Mouse (Mus musculus) adrenal gland, adult 2 months (tissue): ENCODE data around the gene Trnau1ap. TPM values are rescaled to one million over a fixed set of nuclear protein-coding genes. Genes with fewer than 3 reads are reported as not detected.
"Not testable (repeated sequence)": the region's sequence is repeated elsewhere in the genome, so short reads cannot be mapped to it uniquely, and the experiment has no call there.

Experiments
- DNase-seq: peaks from one replicate; pipeline ENCODE4 v3.0.0; 2021
- polyA plus RNA-seq: library from polyadenylated mRNA; depleted of rRNA; stranded (reverse); fragments of >200 nt; gene quantifications from 2 replicates; pipeline ENCODE4 v1.2.3, GENCODE M21; 2012
- total RNA-seq, 2 experiments: library from RNA; stranded (reverse); gene quantifications; 2 replicates each; pipeline ENCODE4 v1.2.3; 2021

Gene Trnau1ap
- total and polyA plus RNA-seq, 3 experiments, result 14.9 to 36.4 (median 31.6) TPM

DNA sequence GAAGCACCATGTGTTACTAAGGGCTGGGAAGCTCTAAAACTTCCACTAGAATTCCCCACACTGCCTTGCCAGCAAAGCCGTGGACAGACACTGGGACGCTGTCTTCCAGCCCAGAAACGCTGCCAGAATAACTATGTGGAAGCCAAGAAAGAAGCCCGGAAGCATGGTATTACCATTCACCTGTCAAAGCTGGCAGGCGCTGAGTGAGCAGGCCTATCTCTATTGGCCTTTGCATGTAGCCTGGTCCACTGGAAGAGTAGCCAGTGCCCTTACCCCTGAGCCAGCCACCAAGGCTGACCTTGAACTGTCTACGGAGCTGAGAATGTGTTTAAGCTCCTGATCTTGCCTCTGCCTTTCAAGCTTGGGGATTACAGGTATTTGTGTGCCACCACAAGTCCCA is 27.9 kb downstream of the Trnau1ap start:
- peak; percentile 57 for DNase-seq

DNA sequence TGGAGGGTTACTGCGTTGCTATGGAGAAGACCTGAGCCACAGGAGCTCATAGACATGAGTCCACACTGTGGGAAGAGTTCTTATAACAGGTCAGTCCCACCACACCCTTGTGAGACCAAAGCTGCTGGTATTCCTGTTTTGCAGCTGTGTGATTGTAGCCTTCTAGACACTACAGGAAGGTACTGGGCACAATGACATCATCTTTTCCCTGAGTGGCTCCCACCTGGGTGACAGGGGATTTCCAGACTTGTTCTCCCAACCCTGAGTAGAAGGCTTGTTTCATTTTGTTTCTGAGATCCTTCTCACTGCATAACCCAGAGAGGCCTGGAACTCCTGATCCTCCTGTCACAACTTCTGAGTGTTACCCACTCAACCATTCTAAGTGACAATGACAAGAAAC is 29.5 kb downstream of the Trnau1ap start:
- DNase-seq, result no peak

DNA sequence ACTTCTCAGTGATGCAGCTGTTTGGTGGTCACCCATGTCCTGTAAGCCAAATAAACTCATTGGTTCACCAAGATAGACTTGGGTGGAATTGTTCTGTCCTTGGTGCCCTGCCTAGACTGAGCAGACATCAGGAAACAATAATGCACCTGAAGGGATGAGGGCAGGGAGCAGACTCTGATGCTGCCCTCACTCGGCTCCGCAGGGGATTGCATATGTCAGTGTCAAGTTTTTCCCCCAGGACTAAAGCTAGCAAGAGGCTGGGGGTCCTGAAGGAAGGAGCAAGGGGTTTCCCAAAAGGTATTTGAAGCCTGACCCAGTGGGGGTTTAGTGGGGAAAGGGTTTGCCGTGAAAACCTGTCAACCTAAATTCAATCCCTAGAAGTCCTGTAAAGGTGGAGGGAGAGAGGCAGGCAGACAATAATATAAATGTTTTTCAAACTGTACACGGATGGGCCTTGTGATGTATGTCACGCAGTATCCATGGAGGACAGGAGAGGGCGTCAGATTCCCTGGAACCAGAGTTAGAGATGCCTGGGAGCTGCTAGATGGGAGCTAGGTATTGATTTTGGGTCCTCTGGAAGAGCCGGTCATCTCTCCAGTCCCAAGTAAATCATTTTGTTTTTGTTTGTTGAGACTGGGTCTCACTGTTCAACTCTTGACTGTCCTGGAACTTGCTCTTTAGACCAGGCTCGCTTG is 33.5 kb downstream of the Trnau1ap start:
- no peak for DNase-seq

DNA sequence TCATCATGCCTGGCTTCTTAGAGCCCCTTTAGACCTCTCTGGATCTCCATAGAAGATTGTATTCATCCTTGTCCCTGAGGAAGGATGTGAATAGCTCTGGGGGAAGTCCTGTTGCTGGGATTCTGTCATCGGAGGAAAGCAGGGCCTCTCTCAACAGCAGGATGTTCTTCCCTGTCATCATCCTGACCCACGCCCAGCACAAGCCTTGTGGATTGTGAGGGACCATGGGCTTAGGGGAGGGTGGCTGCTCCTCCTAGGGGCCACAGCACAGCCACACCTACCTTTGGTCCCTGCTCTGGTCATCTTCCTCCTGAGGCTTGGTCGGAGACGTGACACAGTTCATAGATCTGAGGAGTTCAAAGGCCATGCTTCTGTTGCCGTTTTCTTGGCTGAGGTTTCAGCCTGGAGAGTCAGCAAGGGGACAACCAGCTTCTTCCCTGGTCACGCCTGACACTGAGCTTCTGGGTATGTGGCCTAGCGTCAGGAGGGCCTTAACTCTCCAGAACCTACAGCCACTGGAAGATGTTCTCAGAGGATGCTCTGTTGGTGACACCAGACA is 35.6 kb downstream of the Trnau1ap start:
- no peak for DNase-seq

DNA sequence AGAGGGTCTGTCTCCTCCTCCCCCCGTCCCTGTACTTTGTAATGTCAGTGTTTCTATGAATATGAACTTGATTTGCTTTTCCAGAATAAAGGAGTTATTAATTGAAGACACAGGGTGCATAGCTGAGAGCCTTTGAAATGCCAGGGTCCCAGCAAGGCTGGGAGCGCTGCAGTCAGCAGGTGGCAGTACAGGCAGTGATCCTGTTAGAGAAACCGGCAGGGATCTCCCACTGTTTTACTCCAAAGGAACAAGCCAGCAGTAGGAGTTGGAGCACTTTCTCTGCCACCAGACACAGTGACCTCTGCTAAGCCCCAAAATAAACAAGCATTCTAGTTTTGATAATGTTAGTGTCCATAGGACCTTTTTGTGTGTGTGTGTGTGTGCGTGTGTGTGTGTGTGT is 36.4 kb downstream of the Trnau1ap start:
- peak; percentile 53 for DNase-seq

DNA sequence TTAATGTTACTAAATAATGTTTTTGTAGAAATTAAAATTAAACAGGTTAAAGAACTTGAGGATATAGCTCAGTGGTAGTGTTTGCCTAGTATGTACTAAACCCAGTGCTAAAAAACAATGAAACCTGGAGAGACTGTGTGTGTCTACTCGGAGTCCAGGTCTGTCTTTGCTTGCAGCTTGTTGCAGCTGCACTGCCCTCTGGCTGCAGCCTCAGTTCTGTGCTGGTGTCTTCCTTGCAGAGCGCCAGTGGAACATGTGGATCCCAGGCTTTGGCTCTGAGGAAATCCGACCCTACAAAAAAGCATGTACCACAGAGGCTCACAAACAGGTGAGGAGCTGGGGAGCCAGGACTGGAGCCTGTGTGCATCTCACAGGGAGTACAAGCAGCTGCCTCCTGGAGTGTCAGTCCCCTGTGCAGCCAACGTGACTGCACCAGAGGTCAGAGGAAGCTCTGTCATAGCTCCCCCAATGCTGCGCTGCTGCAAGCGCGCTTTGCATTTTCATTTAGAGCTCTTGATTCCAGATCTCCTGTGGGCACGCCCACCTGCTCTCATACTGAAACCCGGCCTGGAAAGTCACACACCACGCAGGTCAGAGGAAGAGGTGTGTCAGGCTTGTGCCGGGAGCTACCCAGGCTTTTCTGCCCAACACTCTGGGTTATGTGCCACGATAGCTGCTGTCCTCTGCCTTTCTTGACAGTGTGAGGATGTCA is 37.6 kb downstream of the Trnau1ap start:
- no peak for DNase-seq

DNA sequence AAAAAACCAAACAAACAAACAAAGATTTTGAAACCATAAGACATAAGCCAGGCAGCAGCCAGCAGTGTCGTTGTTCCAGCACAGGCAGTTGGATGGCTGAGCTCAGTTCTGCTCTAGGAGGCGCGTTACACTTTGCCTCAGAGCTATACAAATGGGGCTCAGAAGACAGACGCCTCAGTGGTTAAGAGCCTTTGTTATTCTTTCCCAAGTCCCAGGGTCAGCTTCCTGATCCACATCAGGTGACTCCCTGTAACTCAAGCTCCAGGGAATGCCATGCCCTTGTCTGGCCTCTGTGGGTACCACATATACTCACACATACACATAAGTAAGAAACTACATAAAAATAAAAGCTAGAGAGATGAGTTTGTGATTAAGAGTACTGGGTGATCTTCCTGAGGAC is 38.3 kb downstream of the Trnau1ap start:
- DNase-seq, result no peak

DNA sequence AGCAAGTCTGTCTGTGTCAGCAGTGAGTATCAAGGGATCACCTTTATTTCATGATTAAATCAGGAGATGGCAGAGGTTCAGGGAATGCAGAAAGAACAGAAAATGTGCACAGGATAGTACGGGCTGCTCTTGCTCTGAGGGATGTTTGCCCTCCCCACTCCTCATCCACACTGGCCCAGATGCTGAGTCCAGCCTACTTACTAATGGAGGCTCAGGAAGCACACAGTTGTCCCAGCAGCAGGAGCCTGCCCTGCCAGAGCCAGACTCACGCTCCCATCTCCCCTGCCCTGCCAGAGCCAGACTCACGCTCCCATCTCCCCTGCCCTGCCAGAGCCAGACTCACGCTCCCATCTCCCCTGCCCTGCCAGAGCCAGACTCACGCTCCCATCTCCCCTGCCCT is 40.5 kb downstream of the Trnau1ap start:
- not testable (repeated sequence) for DNase-seq

DNA sequence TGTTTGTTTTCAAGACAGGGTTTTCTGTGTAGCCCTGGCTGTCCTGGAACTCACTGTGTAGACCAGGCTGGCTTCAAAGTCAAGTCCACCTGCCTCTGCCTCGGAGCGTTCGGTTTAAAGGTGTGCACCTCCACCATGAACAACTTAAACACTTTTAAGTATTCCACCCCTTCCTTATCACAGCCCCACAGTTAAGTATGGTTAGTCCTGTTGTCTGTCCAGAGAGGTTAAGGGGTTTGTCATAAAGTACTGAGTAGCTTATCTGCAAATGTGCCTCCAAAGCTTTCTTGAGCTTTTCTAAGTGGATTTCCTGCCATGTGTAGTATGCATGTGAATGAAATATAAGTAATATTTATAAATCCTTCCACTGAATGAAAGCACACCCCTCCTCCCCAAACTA is 53.4 kb downstream of the Trnau1ap start:
- DNase-seq, result no peak

DNA sequence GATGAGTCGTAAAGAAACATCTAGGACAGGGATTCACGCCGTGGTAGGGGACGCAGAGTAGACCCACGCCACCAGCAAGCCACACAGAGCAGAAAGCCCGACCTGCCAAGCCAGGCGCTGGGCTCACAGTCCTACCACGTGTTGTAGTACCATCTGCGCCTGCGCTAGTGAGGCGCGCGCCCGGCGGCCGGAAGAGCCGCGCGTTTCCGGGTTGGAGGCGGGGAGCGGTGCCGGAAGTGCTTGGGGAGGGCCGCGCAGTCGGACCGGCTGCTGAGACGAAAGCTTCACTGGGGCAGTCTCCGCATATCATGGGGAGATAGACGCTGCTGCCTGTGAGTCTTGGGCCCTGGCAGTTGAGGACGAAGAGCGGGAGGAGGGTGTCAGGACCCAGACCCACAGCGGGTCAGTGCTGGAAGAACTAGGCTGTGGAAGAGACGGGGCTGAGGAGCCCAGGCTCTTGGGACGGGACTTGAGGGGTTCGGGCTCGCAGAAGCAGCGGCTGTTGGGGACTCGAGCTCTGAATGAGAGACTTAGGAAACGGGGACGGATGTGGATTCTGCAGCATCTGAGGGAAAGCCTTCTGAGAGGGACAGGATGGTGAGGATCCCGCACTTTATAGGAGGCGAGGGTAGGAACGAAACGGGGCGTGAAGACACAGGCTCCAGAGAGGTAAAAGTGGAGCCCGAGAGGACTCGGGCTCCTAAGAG is 55.0 kb downstream of the Trnau1ap start, which contains the start of gene Taf12:
Taf12 (plus strand) TSS at position 220 of the 707 bp plus-strand sequence.
- DNase-seq, result peak; percentile 95

DNA sequence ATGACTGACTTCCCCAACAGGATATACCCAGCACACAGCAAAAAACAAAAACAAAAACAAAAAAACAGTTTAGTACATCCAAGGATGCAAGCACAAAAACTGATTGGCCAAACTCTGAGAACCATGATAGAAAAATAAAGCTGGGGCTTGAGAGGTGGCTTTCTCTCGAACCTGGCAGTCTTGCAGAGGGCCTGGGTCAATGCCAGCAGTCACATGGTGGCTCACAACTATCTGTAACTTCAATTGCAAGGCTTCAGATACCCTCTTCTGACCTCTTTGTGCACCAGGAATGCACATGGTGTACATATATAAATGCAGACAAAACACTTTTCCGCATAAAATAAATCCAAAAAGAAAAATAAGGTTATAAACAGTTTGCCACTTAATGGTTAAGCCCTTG is 56.2 kb downstream of the Trnau1ap start:
- no peak for DNase-seq

DNA sequence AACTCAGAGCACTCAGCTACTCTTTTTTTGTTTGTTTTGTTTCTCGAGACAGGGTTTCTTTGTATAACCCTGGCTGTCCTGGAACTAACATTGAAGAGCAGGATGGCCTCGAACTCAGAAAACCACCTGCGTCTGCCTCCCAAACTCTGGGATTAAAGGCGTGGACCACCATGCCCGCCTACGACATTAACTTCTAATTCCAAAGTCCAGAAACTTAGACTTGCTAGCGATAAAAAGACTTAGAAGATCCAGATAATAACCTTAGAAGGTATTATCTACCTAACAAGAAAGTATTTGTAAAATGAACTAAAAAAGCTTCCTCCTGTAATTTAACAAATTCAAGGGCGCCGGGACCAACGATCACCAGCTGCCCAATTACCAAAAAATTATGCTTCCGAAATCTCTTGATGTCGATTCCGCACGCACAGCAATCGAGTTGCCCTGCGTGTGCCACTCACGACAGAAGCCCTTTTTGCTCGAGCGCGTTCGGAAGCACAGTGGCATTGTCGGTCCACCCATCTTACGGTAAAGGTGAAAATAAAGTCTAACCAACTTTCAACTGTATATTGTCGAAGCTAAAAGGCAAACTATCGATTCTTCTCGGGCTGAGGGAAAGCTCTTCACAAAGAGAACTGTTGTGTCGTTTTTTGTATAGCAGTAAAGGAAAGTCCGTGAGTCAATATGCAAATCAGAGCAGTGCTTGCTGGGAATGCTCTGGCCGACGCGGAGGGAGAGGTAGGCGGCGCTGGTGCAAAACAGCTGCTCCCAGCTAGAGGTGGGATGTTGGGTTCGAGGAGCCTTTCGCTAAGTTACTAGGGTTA is 59.4 kb downstream of the Trnau1ap start:
- DNase-seq, result peak; percentile 88

DNA sequence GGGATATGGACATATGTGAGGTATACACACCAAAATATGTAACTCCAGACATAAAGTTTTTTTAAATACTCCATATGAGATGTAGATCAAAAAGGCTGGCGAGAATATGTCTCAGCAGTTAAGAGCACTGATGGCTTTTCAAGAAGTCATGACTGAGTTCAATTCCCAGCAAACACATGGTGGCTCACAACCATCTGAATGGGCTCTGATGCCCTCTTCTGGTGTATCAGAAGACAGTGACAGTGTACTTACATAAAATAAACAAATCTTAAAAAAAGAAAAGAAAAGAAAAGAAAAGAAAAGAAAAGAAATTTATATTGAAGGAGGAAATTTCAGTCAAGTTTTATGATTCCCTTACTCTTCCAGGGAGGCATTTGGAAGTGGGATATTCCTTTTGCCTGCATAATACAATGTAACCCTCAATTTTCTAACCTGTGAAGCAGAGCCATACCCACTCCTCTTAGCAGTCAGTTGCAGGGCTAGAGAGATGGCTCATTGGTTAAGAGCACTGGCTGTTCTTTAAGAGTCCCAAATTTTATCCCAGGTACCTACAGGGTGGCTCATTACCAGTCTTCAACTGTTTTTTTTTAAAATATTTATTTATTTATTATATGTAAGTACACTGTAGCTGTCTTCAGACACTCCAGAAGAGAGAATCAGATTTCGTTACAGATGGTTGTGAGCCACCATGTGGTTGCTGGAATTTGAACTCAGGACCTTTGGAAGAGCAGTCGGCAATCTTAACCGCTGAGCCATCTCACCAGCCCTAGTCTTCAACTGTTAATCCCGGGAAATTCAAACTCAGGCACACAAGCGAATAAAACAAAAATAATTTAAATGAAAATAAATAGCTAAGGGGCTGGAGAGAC is 60.2 kb downstream of the Trnau1ap start:
- DNase-seq, result no peak

DNA sequence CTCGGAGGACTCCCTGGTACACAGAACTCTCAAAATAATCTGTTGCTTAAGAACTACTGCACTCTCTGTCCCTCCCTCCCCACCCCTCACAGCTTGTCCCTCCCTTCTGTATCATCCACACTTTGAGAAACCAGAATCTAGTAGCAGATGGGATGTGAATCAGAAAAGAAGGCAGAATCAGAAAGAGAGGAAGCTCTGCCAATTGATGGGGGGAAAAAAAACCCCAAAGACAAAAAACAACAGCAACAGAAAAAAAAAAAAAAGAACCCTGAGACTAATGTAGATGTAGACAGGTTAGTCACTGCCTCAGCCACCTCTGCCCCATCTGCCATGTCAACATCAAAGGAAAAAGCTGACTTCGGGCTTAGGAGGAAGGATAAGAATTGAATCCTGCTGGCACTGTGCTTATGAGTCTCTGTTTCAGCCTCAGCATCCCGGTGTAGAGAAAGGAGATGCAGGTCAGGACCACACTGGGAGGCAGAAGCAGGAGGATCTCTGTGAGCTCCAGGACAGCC is 62.4 kb downstream of the Trnau1ap start:
- no peak for DNase-seq

DNA sequence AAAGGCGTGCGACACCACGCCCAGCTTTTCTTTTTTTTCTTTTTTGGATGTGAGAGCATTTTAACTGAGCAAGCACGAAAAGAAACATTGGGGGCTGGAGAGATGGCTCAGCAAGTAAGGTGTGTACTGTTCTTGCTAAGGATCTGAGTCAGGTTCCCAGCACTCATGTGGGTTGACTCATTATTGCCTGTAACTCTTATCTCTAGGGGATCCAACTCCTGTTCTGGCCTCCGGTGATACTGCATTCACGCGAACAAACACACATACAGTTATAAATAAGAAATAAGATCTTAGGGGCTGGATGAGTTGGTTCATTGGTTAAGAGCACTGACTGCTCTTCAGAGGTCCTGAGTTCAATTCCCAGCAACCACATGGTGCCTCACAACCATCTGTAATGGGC is 66.0 kb downstream of the Trnau1ap start:
- DNase-seq, result no peak

DNA sequence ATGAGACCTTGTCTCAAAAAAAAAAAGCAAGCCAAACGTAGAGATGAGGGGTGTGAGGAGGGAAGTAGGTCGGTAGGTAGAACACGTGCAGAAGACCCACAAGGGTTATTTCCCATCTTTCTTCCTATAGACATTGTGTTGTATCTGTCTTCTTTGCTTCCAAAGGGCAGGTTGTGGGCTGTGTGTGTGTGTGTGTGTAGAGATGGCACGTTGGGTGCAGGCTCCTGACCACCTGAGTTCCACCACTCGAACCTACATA is 67.1 kb downstream of the Trnau1ap start:
- no peak for DNase-seq
